Mouse (Mus musculus): ENCODE results near the gene Luc7l3. TPM values are rescaled to one million over a fixed set of nuclear protein-coding genes. Genes with fewer than 3 reads are reported as not detected.

Gene Luc7l3
- total and polyA plus RNA-seq, 3 experiments = 38.7 to 260 (median 238) TPM

- DNase-seq (ENCODE audit: low spot score) = no peak
- Histone ChIP-seq H3K9me3 (replicated peaks) (no peaks in the 10 kb centered on the region), H3K27me3 (ENCODE audit: insufficient read depth, low read length) (no peaks in the 10 kb centered on the region), H3K4me1 (ENCODE audit: insufficient read depth, low read depth, low read length) (peaks cover 30% of the 10 kb centered on the region), H3K36me3 (replicated peaks) (peaks cover 95% of the 10 kb centered on the region), H3K4me3 (ENCODE audit: low read depth, low read length) (no peak overlapping the region)
- TF ChIP-seq TAL1 (conservative IDR thresholded peaks at IDR 0.05; ENCODE audit: low read depth, low read length) (peak; percentile 67), GATA2 (IDR thresholded peaks at IDR 0.05; ENCODE audit: borderline replicate concordance, low read depth, low read length) (no peak)
- ATAC-seq (ENCODE audit: extremely low read depth, insufficient number of reproducible peaks, low FRiP score, poor library complexity, severe bottlenecking) = peak; percentile 28; the same call in 1 of the 2 replicates
Observed at GRCm38 (mm10) chr11:94290062-94290740, 31.6 kb downstream of the Luc7l3 start.

GRCm38 (mm10) chr11:94287105-94287504, 34.7 kb downstream of the Luc7l3 start:
- Histone ChIP-seq H3K4me1 (ENCODE audit: insufficient read depth, low read depth, low read length) (peaks cover 22% of the 10 kb centered on the region), H3K4me3 (ENCODE audit: low read depth, low read length) (no peak overlapping the region), H3K9me3 (replicated peaks) (no peaks in the 10 kb centered on the region), H3K27me3 (ENCODE audit: insufficient read depth, low read length) (no peaks in the 10 kb centered on the region), H3K36me3 (replicated peaks) (peaks cover 94% of the 10 kb centered on the region)
- no peak for TF ChIP-seq POLR2AphosphoS5 (IDR thresholded peaks at IDR 0.05; ENCODE audit: insufficient replicate concordance, low read depth, low read length)
- TF ChIP-seq GATA1 (IDR thresholded peaks at IDR 0.05; ENCODE audit: borderline replicate concordance, low read length) = no peak
- TF ChIP-seq TAL1 (conservative IDR thresholded peaks at IDR 0.05; ENCODE audit: low read depth, low read length) = no peak
- no peak for TF ChIP-seq CTCF (IDR thresholded peaks at IDR 0.05; ENCODE audit: low read depth, low read length)
- no peak for TF ChIP-seq GATA2 (IDR thresholded peaks at IDR 0.05; ENCODE audit: borderline replicate concordance, low read depth, low read length)
- ATAC-seq (ENCODE audit: extremely low read depth, insufficient number of reproducible peaks, low FRiP score, poor library complexity, severe bottlenecking) (no peak), DNase-seq (ENCODE audit: low spot score) (no peak)

GRCm38 (mm10) chr11:94285886-94286574, 35.8 kb downstream of the Luc7l3 start:
- Histone ChIP-seq H3K9me3 (replicated peaks) (no peaks in the 10 kb centered on the region), H3K4me1 (ENCODE audit: insufficient read depth, low read depth, low read length) (peaks cover 24% of the 10 kb centered on the region), H3K4me3 (ENCODE audit: low read depth, low read length) (no peak overlapping the region), H3K36me3 (replicated peaks) (peaks cover 96% of the 10 kb centered on the region), H3K27me3 (ENCODE audit: insufficient read depth, low read length) (no peaks in the 10 kb centered on the region)
- DNase-seq (ENCODE audit: low spot score) = no peak
- TF ChIP-seq GATA2 (IDR thresholded peaks at IDR 0.05; ENCODE audit: borderline replicate concordance, low read depth, low read length) = no peak
- no peak for TF ChIP-seq TAL1 (conservative IDR thresholded peaks at IDR 0.05; ENCODE audit: low read depth, low read length)
- no peak for TF ChIP-seq POLR2AphosphoS5 (IDR thresholded peaks at IDR 0.05; ENCODE audit: insufficient replicate concordance, low read depth, low read length)
- no peak for TF ChIP-seq CTCF (IDR thresholded peaks at IDR 0.05; ENCODE audit: low read depth, low read length)
- TF ChIP-seq GATA1 (IDR thresholded peaks at IDR 0.05; ENCODE audit: borderline replicate concordance, low read length) = no peak
- ATAC-seq (ENCODE audit: extremely low read depth, insufficient number of reproducible peaks, low FRiP score, poor library complexity, severe bottlenecking) = no peak

- no peak overlapping the region for H3K4me3 ChIP-seq (ENCODE audit: low read depth, low read length)
- ATAC-seq (ENCODE audit: extremely low read depth, insufficient number of reproducible peaks, low FRiP score, poor library complexity, severe bottlenecking) (no peak), DNase-seq (ENCODE audit: low spot score) (no peak)
- H3K36me3 ChIP-seq (replicated peaks) = peaks cover 76% of the 10 kb centered on the region
- TF ChIP-seq CTCF (IDR thresholded peaks at IDR 0.05; ENCODE audit: low read depth, low read length) (no peak), GATA2 (IDR thresholded peaks at IDR 0.05; ENCODE audit: borderline replicate concordance, low read depth, low read length) (no peak), GATA1 (IDR thresholded peaks at IDR 0.05; ENCODE audit: borderline replicate concordance, low read length) (no peak), TAL1 (conservative IDR thresholded peaks at IDR 0.05; ENCODE audit: low read depth, low read length) (no peak), POLR2AphosphoS5 (IDR thresholded peaks at IDR 0.05; ENCODE audit: insufficient replicate concordance, low read depth, low read length) (no peak)
- H3K4me1 ChIP-seq (ENCODE audit: insufficient read depth, low read depth, low read length) = peaks cover 14% of the 10 kb centered on the region
- H3K9me3 ChIP-seq (replicated peaks) = no peaks in the 10 kb centered on the region
- no peaks in the 10 kb centered on the region for H3K27me3 ChIP-seq (ENCODE audit: insufficient read depth, low read length)
Observed at GRCm38 (mm10) chr11:94283536-94284099, 38.2 kb downstream of the Luc7l3 start.

GRCm38 (mm10) chr11:94282291-94282690, 39.5 kb downstream of the Luc7l3 start:
- H3K27me3 ChIP-seq (ENCODE audit: insufficient read depth, low read length) = no peaks in the 10 kb centered on the region
- H3K36me3 ChIP-seq (replicated peaks) = peaks cover 64% of the 10 kb centered on the region
- DNase-seq (ENCODE audit: low spot score) (no peak), ATAC-seq (ENCODE audit: extremely low read depth, insufficient number of reproducible peaks, low FRiP score, poor library complexity, severe bottlenecking) (no peak)
- H3K9me3 ChIP-seq (replicated peaks) = no peaks in the 10 kb centered on the region
- no peak for TF ChIP-seq GATA1 (IDR thresholded peaks at IDR 0.05; ENCODE audit: borderline replicate concordance, low read length)
- no peak for TF ChIP-seq POLR2AphosphoS5 (IDR thresholded peaks at IDR 0.05; ENCODE audit: insufficient replicate concordance, low read depth, low read length)
- TF ChIP-seq TAL1 (conservative IDR thresholded peaks at IDR 0.05; ENCODE audit: low read depth, low read length) = no peak
- TF ChIP-seq GATA2 (IDR thresholded peaks at IDR 0.05; ENCODE audit: borderline replicate concordance, low read depth, low read length) = no peak
- TF ChIP-seq CTCF (IDR thresholded peaks at IDR 0.05; ENCODE audit: low read depth, low read length) = no peak
- H3K4me3 ChIP-seq (ENCODE audit: low read depth, low read length) = no peak overlapping the region
- peaks cover 18% of the 10 kb centered on the region for H3K4me1 ChIP-seq (ENCODE audit: insufficient read depth, low read depth, low read length)

Data from G1E (cell line).